In genomic region chr4:46856145-46856544, GRCm38 (mm10) we compare ENCODE assay signal across 15 mouse cellular contexts.
A peak's percentile ranks its signal among the peaks of the same experiment; 100 is the strongest.
DNase-seq lines count a peak whose midpoint lies in the region; ATAC-seq and TF ChIP-seq lines count a peak whose summit lies in the region.
"Had no signal": no experiment of that assay in that cellular context is flagged by ENCODE, and none has a peak within 500 bp of the region (broad histone marks: within the 10 kb centered on the region; RNA-seq: fewer than 3 reads in every experiment).

No protein-coding gene starts in this region.

- no peaks in the 10 kb centered on the region for H3K9me3 ChIP-seq in heart, embryonic 11.5 days (replicated peaks; ENCODE audit: control insufficient read depth, low read length)
- H3K9me3 ChIP-seq in MEL (replicated peaks; ENCODE audit: insufficient read depth, low read length): no peaks in the 10 kb centered on the region
- no peaks in the 10 kb centered on the region for H3K9me3 ChIP-seq in hindbrain, embryonic 15.5 days
- H3K9me3 ChIP-seq in liver, embryonic 16.5 days (replicated peaks; ENCODE audit: control insufficient read depth, low read length): no peaks in the 10 kb centered on the region
- no peaks in the 10 kb centered on the region for H3K9me3 ChIP-seq in intestine, postnatal 0 days (ENCODE audit: control insufficient read depth)
- H3K9me3 ChIP-seq: forebrain, embryonic 15.5 days; limb, embryonic 10.5 days had no signal

- WGBS in heart, embryonic 11.5 days (ENCODE audit: insufficient replicate concordance): 84% methylated on average over 8 of the region's 8 CpGs
- 94% methylated on average over 8 of the region's 8 CpGs for WGBS in hindbrain, embryonic 15.5 days
- WGBS in liver, embryonic 16.5 days (ENCODE audit: insufficient replicate concordance): 72% methylated on average over 8 of the region's 8 CpGs
- 90% methylated on average over 8 of the region's 8 CpGs for WGBS in intestine, postnatal 0 days

- no peak for TF ChIP-seq EP300 in MEL (IDR thresholded peaks at IDR 0.05; ENCODE audit: low read depth in 1 of 2, low read length in 2 of 2)

- ATAC-seq in heart, embryonic 11.5 days (replicated peaks; ENCODE audit: insufficient number of reproducible peaks, low FRiP score, low TSS enrichment): no peak
- ATAC-seq in hindbrain, embryonic 15.5 days (ENCODE audit: low FRiP score, low read depth): no peak
- no peak for ATAC-seq in liver, embryonic 16.5 days (ENCODE audit: low read depth)
- ATAC-seq in intestine, postnatal 0 days: no peak
- no peak for ATAC-seq in inflammation-experienced regulatory T-cells, adult 6 months
- ATAC-seq: forebrain, embryonic 15.5 days had no signal

- H3K27me3 ChIP-seq in heart, embryonic 11.5 days (ENCODE audit: control insufficient read depth, insufficient read depth, low read length): no peaks in the 10 kb centered on the region
- H3K27me3 ChIP-seq in MEL (ENCODE audit: control insufficient read depth in 1 of 2, insufficient read depth in 2 of 2, low read length in 2 of 2): no peaks in the 10 kb centered on the region
- H3K27me3 ChIP-seq in hindbrain, embryonic 15.5 days: no peaks in the 10 kb centered on the region
- no peaks in the 10 kb centered on the region for H3K27me3 ChIP-seq in liver, embryonic 16.5 days (ENCODE audit: control insufficient read depth, insufficient read depth, low read depth, low read length)
- no peaks in the 10 kb centered on the region for H3K27me3 ChIP-seq in intestine, postnatal 0 days (replicated peaks; ENCODE audit: control insufficient read depth, insufficient read depth, low read length)

- TF ChIP-seq POLR2A in MEL (IDR thresholded peaks at IDR 0.05; ENCODE audit: control insufficient read depth in 1 of 2, insufficient read depth in 1 of 2, low read depth in 1 of 2, low read length in 2 of 2, poor library complexity in 1 of 2): no peak

- H3K4me3 ChIP-seq in heart, embryonic 11.5 days (ENCODE audit: low read depth, low read length): peak overlapping the region; percentile 25
- H3K4me3 ChIP-seq in MEL (ENCODE audit: control insufficient read depth in 1 of 2, insufficient read depth in 1 of 2, low read depth in 2 of 2, low read length in 2 of 2): peak overlapping the region; percentile 60 to 76
- no peak overlapping the region for H3K4me3 ChIP-seq in hindbrain, embryonic 15.5 days
- peak overlapping the region; percentile 79 for H3K4me3 ChIP-seq in liver, embryonic 16.5 days (ENCODE audit: low read depth, low read length)
- no peak overlapping the region for H3K4me3 ChIP-seq in intestine, postnatal 0 days (ENCODE audit: low read depth, low read length)
- H3K4me3 ChIP-seq: forebrain, embryonic 15.5 days; layer of hippocampus, adult 2 months; limb, embryonic 10.5 days; myocyte had no signal

- peaks cover 19% of the 10 kb centered on the region for H3K79me2 ChIP-seq in MEL (ENCODE audit: control insufficient read depth, insufficient read depth, low read length, poor library complexity)

- DNase-seq in heart, postnatal 25 days (ENCODE audit: low spot score): no peak
- DNase-seq in MEL (ENCODE audit: low read depth, low spot score): peak; percentile 39
- DNase-seq: adrenal gland, adult 2 months; cerebellum, adult 2 months; heart, adult 18-20 months; right cerebral cortex, postnatal 25 days had no signal

- peak overlapping the region; percentile 50; the same call in 1 of the 2 replicates for H3K9ac ChIP-seq in heart, embryonic 11.5 days (ENCODE audit: low read depth, low read length)
- H3K9ac ChIP-seq in MEL (ENCODE audit: control insufficient read depth, low read depth, low read length, poor library complexity, severe bottlenecking): peak overlapping the region; percentile 78
- H3K9ac ChIP-seq in hindbrain, embryonic 15.5 days: no peak overlapping the region
- H3K9ac ChIP-seq in liver, embryonic 16.5 days (ENCODE audit: low read depth, low read length): peak overlapping the region; percentile 81
- H3K9ac ChIP-seq in intestine, postnatal 0 days (ENCODE audit: low read depth, low read length): no peak overlapping the region
- H3K9ac ChIP-seq: forebrain, embryonic 15.5 days had no signal

- H3K4me2 ChIP-seq in heart, embryonic 11.5 days: peak overlapping the region; percentile 49
- H3K4me2 ChIP-seq in hindbrain, embryonic 15.5 days: no peak overlapping the region
- peak overlapping the region; percentile 77 for H3K4me2 ChIP-seq in liver, embryonic 16.5 days (ENCODE audit: low read depth, low read length)
- no peak overlapping the region for H3K4me2 ChIP-seq in intestine, postnatal 0 days (replicated peaks; ENCODE audit: low read depth)
- H3K4me2 ChIP-seq: forebrain, embryonic 15.5 days had no signal

- no peak for TF ChIP-seq RAD21 in MEL (IDR thresholded peaks at IDR 0.05; ENCODE audit: low read depth, low read length)

- peaks cover 2% of the 10 kb centered on the region; the same call in 1 of the 2 replicates for H3K4me1 ChIP-seq in heart, embryonic 11.5 days (ENCODE audit: control insufficient read depth, insufficient read depth, low read length)
- peaks cover 14 to 24% of the 10 kb centered on the region in 2 experiments for H3K4me1 ChIP-seq in MEL (ENCODE audit: control insufficient read depth in 1 of 2, insufficient read depth in 2 of 2, low read length in 2 of 2)
- H3K4me1 ChIP-seq in hindbrain, embryonic 15.5 days (replicated peaks): peaks cover 47% of the 10 kb centered on the region
- peaks cover 30% of the 10 kb centered on the region for H3K4me1 ChIP-seq in liver, embryonic 16.5 days (ENCODE audit: control insufficient read depth, low read depth, low read length)
- H3K4me1 ChIP-seq in intestine, postnatal 0 days (replicated peaks; ENCODE audit: control insufficient read depth, insufficient read depth, low read length): no peaks in the 10 kb centered on the region

- no peak overlapping the region for H3K27ac ChIP-seq in heart, embryonic 11.5 days (ENCODE audit: low read depth, low read length)
- peak overlapping the region; percentile 84; the same call in 1 of the 2 replicates for H3K27ac ChIP-seq in MEL (ENCODE audit: control insufficient read depth, low read depth, low read length)
- H3K27ac ChIP-seq in hindbrain, embryonic 15.5 days (replicated peaks): peak overlapping the region; percentile 74
- peak overlapping the region; percentile 94 for H3K27ac ChIP-seq in liver, embryonic 16.5 days (ENCODE audit: low read length)
- no peak overlapping the region for H3K27ac ChIP-seq in intestine, postnatal 0 days (ENCODE audit: low read depth, low read length)
- H3K27ac ChIP-seq: forebrain, embryonic 15.5 days; limb, embryonic 10.5 days had no signal

- intact Hi-C loops in heart, postnatal 25 days (cut with DNase I): no loop called here

- no peaks in the 10 kb centered on the region for H3K36me3 ChIP-seq in heart, embryonic 11.5 days (ENCODE audit: control insufficient read depth, insufficient read depth, low read length)
- H3K36me3 ChIP-seq in MEL (ENCODE audit: control insufficient read depth in 1 of 2, insufficient read depth in 2 of 2, low read length in 2 of 2): peaks cover 0 to 27% of the 10 kb centered on the region in 2 experiments; a peak in 2 of 4 replicates
- H3K36me3 ChIP-seq in hindbrain, embryonic 15.5 days: no peaks in the 10 kb centered on the region
- H3K36me3 ChIP-seq in liver, embryonic 16.5 days (ENCODE audit: control insufficient read depth, insufficient read depth): peaks cover 9% of the 10 kb centered on the region
- H3K36me3 ChIP-seq in intestine, postnatal 0 days (ENCODE audit: control insufficient read depth, insufficient read depth): no peaks in the 10 kb centered on the region
- H3K36me3 ChIP-seq: forebrain, embryonic 15.5 days; limb, embryonic 10.5 days had no signal

- no peak for TF ChIP-seq CTCF in MEL (IDR thresholded peaks at IDR 0.05 in 2 of 3, conservative IDR thresholded peaks at IDR 0.05 in 1 of 3; ENCODE audit: control insufficient read depth in 1 of 3, insufficient read depth in 1 of 3, low read depth in 2 of 3, low read length in 3 of 3, poor library complexity in 1 of 3, severe bottlenecking in 1 of 3)
- TF ChIP-seq CTCF in intestine, postnatal 0 days (IDR thresholded peaks at IDR 0.05; ENCODE audit: low read depth): no peak

TF ChIP-seq in MEL, 35 proteins besides CTCF, POLR2A, EP300 and RAD21:
- no peak for TF ChIP-seq GATA1 (IDR thresholded peaks at IDR 0.05; ENCODE audit: low read depth, low read length)
- no peak for TF ChIP-seq ELF1 (IDR thresholded peaks at IDR 0.05; ENCODE audit: low read depth, low read length)
- TF ChIP-seq USF1 (IDR thresholded peaks at IDR 0.05; ENCODE audit: low read depth, low read length): peak; percentile 79
- TF ChIP-seq MXI1 (IDR thresholded peaks at IDR 0.05; ENCODE audit: low read depth, low read length): 0 out of 2 replicates have a peak, but pooled peaks have one; percentile 40

Comparison
In these comparisons a context has a peak if more than half of its experiments do, and no peak if none do; other contexts are left out.
1. H3K27ac ChIP-seq: peak in MEL (single experiment), hindbrain, embryonic 15.5 days (single experiment) and liver, embryonic 16.5 days (single experiment); none in heart, embryonic 11.5 days (single experiment) and intestine, postnatal 0 days (single experiment).
2. H3K4me2 ChIP-seq: peak in heart, embryonic 11.5 days (single experiment) and liver, embryonic 16.5 days (single experiment); none in hindbrain, embryonic 15.5 days (single experiment) and intestine, postnatal 0 days (single experiment).
3. H3K4me3 ChIP-seq: peak in heart, embryonic 11.5 days (single experiment), MEL (2 of 2) and liver, embryonic 16.5 days (single experiment); none in hindbrain, embryonic 15.5 days (single experiment) and intestine, postnatal 0 days (single experiment).
4. H3K9ac ChIP-seq: peak in heart, embryonic 11.5 days (single experiment), MEL (single experiment) and liver, embryonic 16.5 days (single experiment); none in hindbrain, embryonic 15.5 days (single experiment) and intestine, postnatal 0 days (single experiment).